Mouse (Mus musculus) C2C12 (cell line): ENCODE data around the gene Mindy4. TPM values are rescaled to one million over a fixed set of nuclear protein-coding genes. Genes with fewer than 3 reads are reported as not detected.

Experiments
- H3K27me3 ChIP-seq: one replicate; pipeline ENCODE4 v1.6.1; 2011; ENCODE audit not compliant: control insufficient read depth, insufficient read depth, insufficient read length
- H3K36me3 ChIP-seq: one replicate; pipeline ENCODE4 v1.6.1; 2011; ENCODE audit not compliant: control insufficient read depth, insufficient read depth
- H3K4me3 ChIP-seq: one replicate; pipeline ENCODE4 v1.5.1; 2011; ENCODE audit warnings: mild to moderate bottlenecking, control low read depth; ENCODE audit not compliant: poor library complexity, insufficient read depth, severe bottlenecking
- H3K79me2 ChIP-seq: one replicate; pipeline ENCODE4 v1.6.1; 2011; ENCODE audit not compliant: control insufficient read depth, insufficient read depth
- H3K79me3 ChIP-seq: one replicate; pipeline ENCODE4 v1.6.1; 2011; ENCODE audit warnings: low read depth, control low read depth
- H3ac ChIP-seq: one replicate; pipeline ENCODE3; 2011; ENCODE audit warnings: low read depth; ENCODE audit not compliant: control insufficient read depth, insufficient read length
- CEBPB ChIP-seq: IDR thresholded peaks from one replicate; pipeline ENCODE4 v1.6.1; 2011; ENCODE audit warnings: low read depth, mild to moderate bottlenecking, control low read depth, moderate library complexity
- CTCF ChIP-seq: IDR thresholded peaks from one replicate; pipeline ENCODE4 v1.5.1; 2011; ENCODE audit not compliant: control insufficient read depth, insufficient read depth, insufficient read length
- FOSL1 ChIP-seq: IDR thresholded peaks from one replicate; pipeline ENCODE4 v1.8.0; 2011; ENCODE audit warnings: mild to moderate bottlenecking, low read length; ENCODE audit not compliant: poor library complexity, insufficient read depth, severe bottlenecking
- MAX ChIP-seq: IDR thresholded peaks from one replicate; pipeline ENCODE4 v1.6.1; 2011; ENCODE audit warnings: mild to moderate bottlenecking, control low read depth
- MYOD1 ChIP-seq: IDR thresholded peaks from one replicate; pipeline ENCODE4 v1.6.1; 2011; ENCODE audit warnings: low read depth; ENCODE audit not compliant: control insufficient read depth, insufficient read length
- MYOG ChIP-seq: IDR thresholded peaks from one replicate; pipeline ENCODE4 v1.6.1; 2011; ENCODE audit not compliant: control insufficient read depth, insufficient read length; ENCODE audit errors: extremely low read depth
- USF1 ChIP-seq: IDR thresholded peaks from one replicate; pipeline ENCODE4 v1.6.1; 2011; ENCODE audit warnings: low read depth, mild to moderate bottlenecking, control low read depth, moderate library complexity
- microRNA-seq: library from miRNA; unstranded; fragments of <30 nt; microRNA quantifications from one replicate; pipeline ENCODE4, GENCODE M21; 2019; ENCODE audit warnings: borderline microRNAs expressed
- polyA plus RNA-seq: library from polyadenylated mRNA; unstranded; fragments of >200 nt; fragmentation: generic; extraction: Trizol; gene quantifications from one replicate; pipeline ENCODE4 v1.2.1, GENCODE M21; 2012; ENCODE audit warnings: missing spikeins

Mindy4 gene
- polyA plus RNA-seq, 1 experiment: 2.6 TPM

GRCm38 (mm10) chr6:55362663-55363062 is 159.5 kb downstream of the Mindy4 start:
- Histone ChIP-seq H3K79me3 (no peaks in the 10 kb centered on the region), H3K27me3 (no peaks in the 10 kb centered on the region), H3K79me2 (no peaks in the 10 kb centered on the region), H3K36me3 (no peaks in the 10 kb centered on the region), H3K4me3 (no peak overlapping the region), H3ac (no peak overlapping the region)
- TF ChIP-seq MAX (no peak), FOSL1 (no peak), MYOD1 (no peak), CTCF (no peak), USF1 (no peak), MYOG (no peak)

GRCm38 (mm10) chr6:55367126-55367525 is 163.9 kb downstream of the Mindy4 start:
- no peak overlapping the region for H3ac ChIP-seq
- no peaks in the 10 kb centered on the region for H3K27me3 ChIP-seq
- no peaks in the 10 kb centered on the region for H3K79me3 ChIP-seq
- no peak for TF ChIP-seq MAX
- no peak for TF ChIP-seq MYOG
- no peak for TF ChIP-seq CEBPB
- no peak for TF ChIP-seq USF1
- H3K79me2 ChIP-seq: no peaks in the 10 kb centered on the region
- H3K4me3 ChIP-seq: no peak overlapping the region
- H3K36me3 ChIP-seq: no peaks in the 10 kb centered on the region

Small RNA genes within 50 kb of the gene (microRNA-seq; reads per million reads assigned to microRNA genes)
- not detected for gene Gm25458

Other genes starting within 250 kb of the Mindy4 start
- 1.1 TPM for gene Nod1, start 230.8 kb upstream of the Mindy4 start, polyA plus RNA-seq
- gene Ggct, start 210.4 kb upstream of the Mindy4 start, polyA plus RNA-seq: 5.7 TPM
- 204 TPM for gene Gars, start 165.4 kb upstream of the Mindy4 start, polyA plus RNA-seq
- 0.01 TPM for gene Crhr2, start 70.4 kb upstream of the Mindy4 start, polyA plus RNA-seq
- not detected for gene Inmt, start 28.3 kb upstream of the Mindy4 start, polyA plus RNA-seq
- gene Aqp1, start 133.0 kb downstream of the Mindy4 start, polyA plus RNA-seq: 206 TPM
- not detected for gene Ghrhr, start 172.9 kb downstream of the Mindy4 start, polyA plus RNA-seq
- gene Adcyap1r1, start 248.6 kb downstream of the Mindy4 start, polyA plus RNA-seq: 0.01 TPM